Mouse (Mus musculus) G1E (cell line): ENCODE measurements at regions not wholly inside any gene's neighbourhood (a gene's known extent, or its start where the extent isn't known, plus 50 kb on each side); places are given as distances from the start of the nearest gene placed in this dataset.

ENCODE experiments used
- CTCF ChIP-seq: IDR thresholded peaks from 2 replicates; pipeline ENCODE4 v1.5.1; 2012; ENCODE audit warnings: low read depth, low read length, inconsistent platforms, mixed read lengths
- GATA1 ChIP-seq: IDR thresholded peaks from 2 replicates; pipeline ENCODE4 v1.6.1; 2012; ENCODE audit warnings: borderline replicate concordance, low read length, inconsistent platforms, mixed read lengths
- POLR2AphosphoS5 ChIP-seq: IDR thresholded peaks from 2 replicates; pipeline ENCODE4 v1.6.1; 2012; ENCODE audit warnings: low read depth, low read length, inconsistent platforms; ENCODE audit not compliant: insufficient replicate concordance
- TAL1 ChIP-seq: conservative IDR thresholded peaks from 2 replicates; pipeline ENCODE4 v1.6.1; 2012; ENCODE audit warnings: low read depth, low read length, inconsistent platforms, mixed read lengths

DNA sequence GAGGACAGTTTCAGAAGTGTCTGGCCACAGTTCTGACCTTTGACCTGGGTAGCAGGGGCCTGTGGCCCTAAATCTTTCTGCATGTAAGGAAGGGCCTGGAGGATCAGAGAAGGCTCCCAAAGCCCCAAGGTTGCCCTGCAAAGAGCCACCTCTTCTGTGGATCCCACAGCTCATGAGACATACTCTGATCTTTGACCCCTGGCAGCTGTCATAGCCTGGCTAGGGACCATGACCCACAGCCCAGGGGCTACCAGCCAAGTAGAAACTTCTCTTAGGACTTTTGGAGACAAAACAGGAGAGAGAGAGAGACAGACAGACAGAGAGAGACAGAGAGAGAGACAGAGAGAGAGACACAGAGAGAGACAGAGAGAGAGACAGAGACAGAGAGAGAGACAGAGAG, 110.4 kb upstream of the Gli2 start:
- TF ChIP-seq CTCF = no peak
- no peak for TF ChIP-seq POLR2AphosphoS5
- no peak for TF ChIP-seq GATA1
- TF ChIP-seq TAL1 = no peak
